Mouse (Mus musculus): Measurements from ENCODE around the gene Nxpe3. TPM values are rescaled to one million over a fixed set of nuclear protein-coding genes. Genes with fewer than 3 reads are reported as not detected.

The Nxpe3 gene
- total and polyA plus RNA-seq, 2 experiments, result 0.12 to 0.37 TPM

GRCm38 (mm10) chr16:55809779-55810514, 85.1 kb downstream of the Nxpe3 start:
- Histone ChIP-seq H3K36me3 (ENCODE audit: control insufficient read depth, insufficient read depth, low read length) (peaks cover 35% of the 10 kb centered on the region), H3K27ac (replicated peaks; ENCODE audit: insufficient read depth, low read depth, low read length) (no peak overlapping the region), H3K9ac (ENCODE audit: low read depth, low read length) (no peak overlapping the region), H3K27me3 (ENCODE audit: control insufficient read depth, insufficient read depth, low read length) (no peaks in the 10 kb centered on the region), H3K79me2 (ENCODE audit: control insufficient read depth, insufficient read depth, low read length) (no peaks in the 10 kb centered on the region), H3K4me1 (ENCODE audit: control insufficient read depth, insufficient read depth, low read length) (no peaks in the 10 kb centered on the region), H3K4me3 (ENCODE audit: insufficient read depth, low read depth, low read length) (no peak overlapping the region)
- TF ChIP-seq POLR2A (IDR thresholded peaks at IDR 0.05; ENCODE audit: extremely low read depth, insufficient read depth, low read length), result no peak
- TF ChIP-seq CTCF (IDR thresholded peaks at IDR 0.05; ENCODE audit: low read depth, low read length), result no peak
- DNase-seq (ENCODE audit: extremely low read depth, low read depth, low spot score), result no peak
- WGBS, result 93% methylated on average over 9 of the region's 9 CpGs

GRCm38 (mm10) chr16:55809345-55809744, 85.7 kb downstream of the Nxpe3 start:
- Histone ChIP-seq H3K27me3 (ENCODE audit: control insufficient read depth, insufficient read depth, low read length) (no peaks in the 10 kb centered on the region), H3K27ac (replicated peaks; ENCODE audit: insufficient read depth, low read depth, low read length) (no peak overlapping the region), H3K9ac (ENCODE audit: low read depth, low read length) (no peak overlapping the region), H3K36me3 (ENCODE audit: control insufficient read depth, insufficient read depth, low read length) (peaks cover 29% of the 10 kb centered on the region), H3K4me3 (ENCODE audit: insufficient read depth, low read depth, low read length) (no peak overlapping the region), H3K4me1 (ENCODE audit: control insufficient read depth, insufficient read depth, low read length) (no peaks in the 10 kb centered on the region), H3K79me2 (ENCODE audit: control insufficient read depth, insufficient read depth, low read length) (no peaks in the 10 kb centered on the region)
- 95% methylated on average over 6 of the region's 6 CpGs for WGBS
- TF ChIP-seq POLR2A (IDR thresholded peaks at IDR 0.05; ENCODE audit: extremely low read depth, insufficient read depth, low read length), result no peak
- TF ChIP-seq CTCF (IDR thresholded peaks at IDR 0.05; ENCODE audit: low read depth, low read length), result no peak
- DNase-seq (ENCODE audit: extremely low read depth, low read depth, low spot score), result no peak

- no peak overlapping the region for H3K9ac ChIP-seq (ENCODE audit: low read depth, low read length)
- no peaks in the 10 kb centered on the region for H3K79me2 ChIP-seq (ENCODE audit: control insufficient read depth, insufficient read depth, low read length)
- H3K4me3 ChIP-seq (ENCODE audit: insufficient read depth, low read depth, low read length), result no peak overlapping the region
- H3K36me3 ChIP-seq (ENCODE audit: control insufficient read depth, insufficient read depth, low read length), result peaks cover 15% of the 10 kb centered on the region
- 75% methylated on average over 6 of the region's 6 CpGs for WGBS
- no peaks in the 10 kb centered on the region for H3K27me3 ChIP-seq (ENCODE audit: control insufficient read depth, insufficient read depth, low read length)
- no peaks in the 10 kb centered on the region for H3K4me1 ChIP-seq (ENCODE audit: control insufficient read depth, insufficient read depth, low read length)
- H3K27ac ChIP-seq (replicated peaks; ENCODE audit: insufficient read depth, low read depth, low read length), result no peak overlapping the region
- no peak for DNase-seq (ENCODE audit: extremely low read depth, low read depth, low spot score)
- no peak for TF ChIP-seq POLR2A (IDR thresholded peaks at IDR 0.05; ENCODE audit: extremely low read depth, insufficient read depth, low read length)
These were observed 87.6 kb downstream of the Nxpe3 start for GRCm38 (mm10) chr16:55807505-55807932.

GRCm38 (mm10) chr16:55804799-55805198, 90.3 kb downstream of the Nxpe3 start:
- Histone ChIP-seq H3K4me3 (ENCODE audit: insufficient read depth, low read depth, low read length) (no peak overlapping the region), H3K27ac (replicated peaks; ENCODE audit: insufficient read depth, low read depth, low read length) (no peak overlapping the region), H3K79me2 (ENCODE audit: control insufficient read depth, insufficient read depth, low read length) (no peaks in the 10 kb centered on the region), H3K27me3 (ENCODE audit: control insufficient read depth, insufficient read depth, low read length) (no peaks in the 10 kb centered on the region), H3K9ac (ENCODE audit: low read depth, low read length) (no peak overlapping the region), H3K36me3 (ENCODE audit: control insufficient read depth, insufficient read depth, low read length) (no peaks in the 10 kb centered on the region), H3K4me1 (ENCODE audit: control insufficient read depth, insufficient read depth, low read length) (no peaks in the 10 kb centered on the region)
- no peak for TF ChIP-seq CTCF (IDR thresholded peaks at IDR 0.05; ENCODE audit: low read depth, low read length)
- no peak for TF ChIP-seq POLR2A (IDR thresholded peaks at IDR 0.05; ENCODE audit: extremely low read depth, insufficient read depth, low read length)
- DNase-seq (ENCODE audit: extremely low read depth, low read depth, low spot score), result no peak
- 86% methylated on average over 1 of the region's 1 CpGs for WGBS

GRCm38 (mm10) chr16:55801629-55802028, 93.5 kb downstream of the Nxpe3 start:
- H3K79me2 ChIP-seq (ENCODE audit: control insufficient read depth, insufficient read depth, low read length), result no peaks in the 10 kb centered on the region
- DNase-seq (ENCODE audit: extremely low read depth, low read depth, low spot score), result no peak
- TF ChIP-seq CTCF (IDR thresholded peaks at IDR 0.05; ENCODE audit: low read depth, low read length), result no peak
- TF ChIP-seq POLR2A (IDR thresholded peaks at IDR 0.05; ENCODE audit: extremely low read depth, insufficient read depth, low read length), result no peak
- no peaks in the 10 kb centered on the region for H3K27me3 ChIP-seq (ENCODE audit: control insufficient read depth, insufficient read depth, low read length)
- H3K4me3 ChIP-seq (ENCODE audit: insufficient read depth, low read depth, low read length), result no peak overlapping the region
- 74% methylated on average over 1 of the region's 1 CpGs for WGBS
- H3K27ac ChIP-seq (replicated peaks; ENCODE audit: insufficient read depth, low read depth, low read length), result no peak overlapping the region
- H3K36me3 ChIP-seq (ENCODE audit: control insufficient read depth, insufficient read depth, low read length), result no peaks in the 10 kb centered on the region
- H3K9ac ChIP-seq (ENCODE audit: low read depth, low read length), result no peak overlapping the region
- no peaks in the 10 kb centered on the region for H3K4me1 ChIP-seq (ENCODE audit: control insufficient read depth, insufficient read depth, low read length)

GRCm38 (mm10) chr16:55798845-55799244, 96.2 kb downstream of the Nxpe3 start:
- DNase-seq (ENCODE audit: extremely low read depth, low read depth, low spot score), result peak; percentile 65
- Histone ChIP-seq H3K4me3 (ENCODE audit: insufficient read depth, low read depth, low read length) (no peak overlapping the region), H3K27ac (replicated peaks; ENCODE audit: insufficient read depth, low read depth, low read length) (no peak overlapping the region), H3K27me3 (ENCODE audit: control insufficient read depth, insufficient read depth, low read length) (no peaks in the 10 kb centered on the region), H3K4me1 (ENCODE audit: control insufficient read depth, insufficient read depth, low read length) (no peaks in the 10 kb centered on the region), H3K79me2 (ENCODE audit: control insufficient read depth, insufficient read depth, low read length) (no peaks in the 10 kb centered on the region), H3K36me3 (ENCODE audit: control insufficient read depth, insufficient read depth, low read length) (no peaks in the 10 kb centered on the region), H3K9ac (ENCODE audit: low read depth, low read length) (no peak overlapping the region)
- TF ChIP-seq CTCF (IDR thresholded peaks at IDR 0.05; ENCODE audit: low read depth, low read length) (no peak), POLR2A (IDR thresholded peaks at IDR 0.05; ENCODE audit: extremely low read depth, insufficient read depth, low read length) (no peak)
- WGBS, result 25% methylated on average over 7 of the region's 7 CpGs

Data from liver, adult 2 months (tissue).